Mouse (Mus musculus) lung, postnatal 10 days (tissue): Measurements from ENCODE around the gene Znhit6.

Experiments
- DNase-seq: peaks from one replicate; pipeline ENCODE4 v3.0.0; 2021

The Znhit6 gene

GRCm38 (mm10) chr3:145647416-145647815 is 71.4 kb downstream of the Znhit6 start:
- no peak for DNase-seq

GRCm38 (mm10) chr3:145648097-145648931 is 72.3 kb downstream of the Znhit6 start:
- peak; percentile 70 for DNase-seq

- peak; percentile 77 for DNase-seq
These were observed 73.2 kb downstream of the Znhit6 start for GRCm38 (mm10) chr3:145648991-145649851.

GRCm38 (mm10) chr3:145649852-145650202 is 73.8 kb downstream of the Znhit6 start, which contains the start of gene Ccn1:
Gene Ccn1 (minus strand): TSS chr3:145649981.
- DNase-seq = peak; percentile 92

GRCm38 (mm10) chr3:145650298-145651011 is 74.5 kb downstream of the Znhit6 start:
- DNase-seq = peak; percentile 82

- peak; percentile 69 for DNase-seq
These were observed 75.3 kb downstream of the Znhit6 start for GRCm38 (mm10) chr3:145651029-145651977.

GRCm38 (mm10) chr3:145651978-145652321 is 75.9 kb downstream of the Znhit6 start:
- no peak for DNase-seq

- DNase-seq = peak; percentile 58
These were observed 76.5 kb downstream of the Znhit6 start for GRCm38 (mm10) chr3:145652322-145653131.

GRCm38 (mm10) chr3:145653191-145653940 is 77.4 kb downstream of the Znhit6 start:
- peak; percentile 91 for DNase-seq

- no peak for DNase-seq
These were observed 78.0 kb downstream of the Znhit6 start for GRCm38 (mm10) chr3:145654028-145654427.
